Mouse (Mus musculus): ENCODE measurements around the gene Zfyve1. TPM values are rescaled to one million over a fixed set of nuclear protein-coding genes. Genes with fewer than 3 reads are reported as not detected.

Zfyve1 gene
- polyA plus RNA-seq, 1 experiment, result 19.8 TPM

DNA sequence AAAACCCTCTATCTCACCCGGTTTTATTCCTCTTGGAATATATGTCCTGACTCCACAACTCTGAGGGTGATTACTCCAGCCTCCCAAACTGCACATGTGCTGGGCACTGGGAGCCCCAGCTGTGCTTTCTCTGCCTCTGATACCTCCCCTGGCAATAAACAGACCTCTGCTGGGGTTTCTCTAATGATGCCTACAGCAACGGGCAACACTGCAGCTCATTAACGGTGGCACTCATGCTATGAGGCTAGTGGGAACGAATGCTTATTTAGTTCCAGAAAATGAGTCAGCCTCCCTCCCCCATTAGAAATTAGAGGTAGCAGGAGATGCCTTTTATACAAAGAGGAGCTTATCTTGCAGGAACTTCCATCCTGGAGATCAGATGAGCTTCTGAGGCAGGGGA lies 84.2 kb downstream of the Zfyve1 start:
- no peaks in the 10 kb centered on the region for H3K9me3 ChIP-seq
- no peak for TF ChIP-seq FLI1 (IDR thresholded peaks at IDR 0.05; ENCODE audit: low read length)
- TF ChIP-seq GATA1 (IDR thresholded peaks at IDR 0.05; ENCODE audit: borderline replicate concordance, low read length), result no peak
- no peak overlapping the region for H3K4me3 ChIP-seq (replicated peaks)
- no peaks in the 10 kb centered on the region for H3K36me3 ChIP-seq (replicated peaks; ENCODE audit: low read length)
- peaks cover 31% of the 10 kb centered on the region for H3K4me1 ChIP-seq
- peaks cover 13% of the 10 kb centered on the region for H3K27me3 ChIP-seq (replicated peaks)

DNA sequence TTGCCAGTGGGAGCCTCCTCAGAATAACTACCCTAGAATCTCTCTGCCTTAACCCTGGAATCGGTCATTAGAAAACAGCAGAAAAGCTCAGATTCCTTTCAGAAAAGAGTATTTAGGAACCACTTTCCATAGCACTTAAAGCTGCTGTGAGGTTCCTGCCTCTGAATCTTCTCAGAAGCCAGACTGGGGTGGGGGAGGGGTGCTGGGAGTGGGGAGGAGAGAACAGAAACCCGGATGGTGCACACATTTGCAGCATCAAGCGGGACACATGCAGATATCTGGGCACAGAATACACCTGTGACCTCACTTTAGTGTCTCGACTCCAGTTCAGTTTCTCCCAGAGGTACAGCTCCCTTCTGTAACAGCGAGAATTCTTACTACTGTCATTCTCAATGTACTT lies 86.4 kb downstream of the Zfyve1 start:
- H3K36me3 ChIP-seq (replicated peaks; ENCODE audit: low read length), result no peaks in the 10 kb centered on the region
- TF ChIP-seq GATA1 (IDR thresholded peaks at IDR 0.05; ENCODE audit: borderline replicate concordance, low read length) (no peak), FLI1 (IDR thresholded peaks at IDR 0.05; ENCODE audit: low read length) (no peak)
- no peaks in the 10 kb centered on the region for H3K9me3 ChIP-seq
- no peak overlapping the region for H3K4me3 ChIP-seq (replicated peaks)
- H3K4me1 ChIP-seq, result peaks cover 20% of the 10 kb centered on the region
- H3K27me3 ChIP-seq (replicated peaks), result peaks cover 13% of the 10 kb centered on the region

DNA sequence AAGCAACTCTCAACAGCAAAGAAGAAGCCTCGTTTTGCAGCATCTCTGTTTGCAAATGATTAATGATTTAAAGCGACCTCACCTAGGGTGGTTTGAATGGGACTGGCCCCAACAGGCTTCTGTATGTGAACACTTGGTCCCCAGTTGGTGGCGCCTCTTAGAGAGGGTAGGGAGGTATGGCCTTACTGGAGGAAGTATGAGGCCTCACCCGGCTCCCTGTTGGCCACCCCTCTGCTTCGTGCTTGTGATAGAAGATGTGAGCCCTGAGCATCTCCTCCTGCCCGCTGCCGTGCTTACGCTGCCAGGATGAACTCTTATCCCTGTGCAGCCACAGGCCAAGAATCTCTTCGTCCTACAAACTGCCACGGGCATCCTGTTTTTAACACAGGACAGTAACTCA lies 90.5 kb downstream of the Zfyve1 start:
- Histone ChIP-seq H3K4me3 (replicated peaks) (no peak overlapping the region), H3K36me3 (replicated peaks; ENCODE audit: low read length) (no peaks in the 10 kb centered on the region), H3K4me1 (peaks cover 12% of the 10 kb centered on the region), H3K9me3 (no peaks in the 10 kb centered on the region), H3K27me3 (replicated peaks) (peaks cover 4% of the 10 kb centered on the region)
- TF ChIP-seq FLI1 (IDR thresholded peaks at IDR 0.05; ENCODE audit: low read length) (no peak), GATA1 (IDR thresholded peaks at IDR 0.05; ENCODE audit: borderline replicate concordance, low read length) (no peak)

DNA sequence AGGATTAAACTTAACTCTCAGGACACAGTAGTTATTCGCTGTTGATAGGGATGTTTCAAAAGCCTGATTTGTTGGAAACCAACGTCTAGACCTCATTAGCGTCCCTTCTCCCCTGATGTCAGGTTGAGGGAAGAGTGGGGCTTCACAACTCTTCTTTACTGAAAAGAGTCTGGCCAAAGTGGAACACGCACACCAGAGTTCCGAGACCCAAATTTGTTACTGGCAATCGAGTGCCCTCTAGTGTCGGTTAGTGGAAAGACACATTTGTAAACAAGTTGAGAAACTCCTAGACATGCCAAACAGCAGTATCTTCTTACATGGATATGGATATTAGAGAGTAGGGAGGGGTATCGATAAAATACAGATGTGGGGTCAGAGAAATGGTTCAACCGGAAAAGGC lies 94.8 kb downstream of the Zfyve1 start:
- H3K27me3 ChIP-seq (replicated peaks), result peaks cover 17% of the 10 kb centered on the region
- H3K9me3 ChIP-seq, result peaks cover 4% of the 10 kb centered on the region; the same call in 1 of the 2 replicates
- TF ChIP-seq FLI1 (IDR thresholded peaks at IDR 0.05; ENCODE audit: low read length), result no peak
- no peak for TF ChIP-seq GATA1 (IDR thresholded peaks at IDR 0.05; ENCODE audit: borderline replicate concordance, low read length)
- peak overlapping the region; percentile 83 for H3K4me3 ChIP-seq (replicated peaks)
- peaks cover 12% of the 10 kb centered on the region for H3K4me1 ChIP-seq
- H3K36me3 ChIP-seq (replicated peaks; ENCODE audit: low read length), result no peaks in the 10 kb centered on the region

DNA sequence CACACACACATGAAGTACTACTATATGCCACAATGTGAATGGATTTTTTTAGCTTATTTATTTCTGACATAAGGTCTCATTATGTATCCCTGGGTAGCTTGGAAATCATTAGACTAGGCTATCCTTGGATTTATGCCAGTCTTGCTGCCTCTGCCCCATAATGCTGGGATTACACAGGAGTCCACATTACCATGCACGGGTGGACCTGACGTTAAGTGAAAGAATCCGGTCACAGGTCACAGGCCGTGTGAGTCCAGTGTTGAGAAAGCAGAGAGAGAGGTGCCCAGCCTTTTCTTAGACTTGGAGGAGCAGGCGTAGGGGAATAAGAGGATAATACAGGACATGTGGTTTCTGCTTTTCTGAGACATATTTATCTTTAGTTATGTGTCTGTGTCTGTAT lies 97.8 kb downstream of the Zfyve1 start:
- Histone ChIP-seq H3K36me3 (replicated peaks; ENCODE audit: low read length) (no peaks in the 10 kb centered on the region), H3K9me3 (peaks cover 4% of the 10 kb centered on the region; the same call in 1 of the 2 replicates), H3K27me3 (replicated peaks) (peaks cover 32% of the 10 kb centered on the region), H3K4me1 (peaks cover 12% of the 10 kb centered on the region), H3K4me3 (replicated peaks) (no peak overlapping the region)
- no peak for TF ChIP-seq FLI1 (IDR thresholded peaks at IDR 0.05; ENCODE audit: low read length)
- no peak for TF ChIP-seq GATA1 (IDR thresholded peaks at IDR 0.05; ENCODE audit: borderline replicate concordance, low read length)

DNA sequence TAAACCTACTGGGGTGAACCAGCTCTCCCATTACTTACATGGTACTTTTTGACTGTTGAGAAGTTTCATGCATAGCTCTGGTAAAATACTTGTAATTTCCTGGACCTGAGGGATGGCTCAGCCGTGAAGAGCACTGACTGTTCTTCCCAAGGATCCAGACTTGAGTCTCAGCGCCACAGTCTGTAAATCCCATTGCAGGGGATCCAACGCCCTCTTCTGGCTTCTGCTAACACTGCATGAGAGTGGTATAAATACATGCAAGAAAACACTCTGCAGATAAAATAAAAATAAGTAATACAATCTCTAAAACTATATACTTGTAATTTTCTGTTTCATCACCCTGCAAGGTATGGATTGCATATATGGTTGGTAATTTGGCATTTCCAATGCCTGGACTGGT lies 99.1 kb downstream of the Zfyve1 start:
- H3K4me3 ChIP-seq (replicated peaks), result no peak overlapping the region
- H3K4me1 ChIP-seq, result peaks cover 15% of the 10 kb centered on the region
- no peak for TF ChIP-seq FLI1 (IDR thresholded peaks at IDR 0.05; ENCODE audit: low read length)
- no peak for TF ChIP-seq GATA1 (IDR thresholded peaks at IDR 0.05; ENCODE audit: borderline replicate concordance, low read length)
- no peaks in the 10 kb centered on the region for H3K36me3 ChIP-seq (replicated peaks; ENCODE audit: low read length)
- H3K27me3 ChIP-seq (replicated peaks), result peaks cover 45% of the 10 kb centered on the region
- peaks cover 4% of the 10 kb centered on the region; the same call in 1 of the 2 replicates for H3K9me3 ChIP-seq

DNA sequence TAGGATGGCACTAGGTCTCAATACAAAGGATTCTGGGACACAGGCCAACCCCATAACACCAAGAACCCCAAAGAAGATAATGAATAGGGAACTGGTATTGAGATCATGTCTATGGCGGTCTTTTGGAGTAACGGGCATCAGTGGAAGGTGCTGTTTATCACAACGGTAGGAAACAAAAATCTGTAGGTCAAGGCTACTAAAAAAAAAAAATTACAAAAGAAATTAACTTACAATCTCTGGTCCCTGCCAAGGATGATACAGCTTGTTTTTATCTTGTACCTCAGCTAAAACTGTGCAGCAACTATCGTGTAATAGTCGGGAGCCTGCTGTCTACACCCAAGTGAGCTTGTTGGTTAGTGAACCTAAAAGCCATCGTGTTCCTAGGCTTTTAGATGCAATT lies 100.3 kb downstream of the Zfyve1 start:
- Histone ChIP-seq H3K4me1 (peaks cover 8% of the 10 kb centered on the region), H3K36me3 (replicated peaks; ENCODE audit: low read length) (no peaks in the 10 kb centered on the region), H3K27me3 (replicated peaks) (peaks cover 49% of the 10 kb centered on the region), H3K9me3 (peaks cover 4% of the 10 kb centered on the region; the same call in 1 of the 2 replicates), H3K4me3 (replicated peaks) (no peak overlapping the region)
- TF ChIP-seq FLI1 (IDR thresholded peaks at IDR 0.05; ENCODE audit: low read length) (no peak), GATA1 (IDR thresholded peaks at IDR 0.05; ENCODE audit: borderline replicate concordance, low read length) (no peak)

Other genes starting within 250 kb of the Zfyve1 start
- 3.0 TPM in 1 of 2 replicates, not detected in the other for gene Dpf3, start 109.5 kb downstream of the Zfyve1 start, polyA plus RNA-seq (2012; ENCODE audit: insufficient read depth, low replicate concordance)
- 32.1 and 50.2 TPM in 2 replicates for gene Dcaf4, start 76.8 kb downstream of the Zfyve1 start, polyA plus RNA-seq (2012; ENCODE audit: insufficient read depth, low replicate concordance)
- 13.4 and 56.3 TPM in 2 replicates for gene Rbm25, start 34.0 kb upstream of the Zfyve1 start, polyA plus RNA-seq (2012; ENCODE audit: insufficient read depth, low replicate concordance)
- gene Psen1, start 90.9 kb upstream of the Zfyve1 start, polyA plus RNA-seq (2012; ENCODE audit: insufficient read depth, low replicate concordance), result 1.7 and 12.2 TPM in 2 replicates
- 0.22 TPM in 1 of 2 replicates, not detected in the other for gene Papln, start 166.4 kb upstream of the Zfyve1 start, polyA plus RNA-seq (2012; ENCODE audit: insufficient read depth, low replicate concordance)